Mouse (Mus musculus): Measurements from ENCODE around the gene Rab5c. TPM values are rescaled to one million over a fixed set of nuclear protein-coding genes. Genes with fewer than 3 reads are reported as not detected.

Gene Rab5c
- polyA plus RNA-seq, 1 experiment from 2014 or later, result 13.1 TPM

DNA sequence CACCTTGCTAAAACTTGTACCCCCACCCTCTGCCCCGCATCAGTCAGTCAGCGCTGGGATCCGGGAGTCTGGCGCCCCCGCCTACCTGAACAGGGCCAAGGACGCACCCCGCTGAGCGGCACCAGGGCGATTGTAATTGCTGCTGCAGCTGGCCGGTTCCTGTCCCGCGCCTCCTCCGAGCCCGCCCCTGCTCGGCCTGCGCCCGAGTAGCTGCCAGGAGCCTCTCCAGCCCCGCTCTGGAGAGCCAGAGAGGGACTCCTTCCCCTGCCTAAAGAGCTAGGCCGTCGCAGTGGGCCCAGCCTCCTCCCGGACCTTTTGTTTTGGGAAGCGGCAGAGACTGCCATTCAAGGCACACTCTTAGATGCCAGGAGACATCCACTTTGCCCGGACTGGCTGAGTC, 64.8 kb downstream of the Rab5c start:
- no peaks in the 10 kb centered on the region for H3K36me3 ChIP-seq
- WGBS, result 2% methylated on average over 23 of the region's 23 CpGs
- no peaks in the 10 kb centered on the region for H3K9me3 ChIP-seq (replicated peaks)
- peaks cover 54% of the 10 kb centered on the region for H3K27me3 ChIP-seq (ENCODE audit: low read depth, poor library complexity, severe bottlenecking)
- H3K27ac ChIP-seq, result peak overlapping the region; percentile 63
- DNase-seq (ENCODE audit: low spot score), result peak; percentile 69
- peaks cover 24% of the 10 kb centered on the region for H3K4me1 ChIP-seq
- H3K4me3 ChIP-seq, result peak overlapping the region; percentile 33

DNA sequence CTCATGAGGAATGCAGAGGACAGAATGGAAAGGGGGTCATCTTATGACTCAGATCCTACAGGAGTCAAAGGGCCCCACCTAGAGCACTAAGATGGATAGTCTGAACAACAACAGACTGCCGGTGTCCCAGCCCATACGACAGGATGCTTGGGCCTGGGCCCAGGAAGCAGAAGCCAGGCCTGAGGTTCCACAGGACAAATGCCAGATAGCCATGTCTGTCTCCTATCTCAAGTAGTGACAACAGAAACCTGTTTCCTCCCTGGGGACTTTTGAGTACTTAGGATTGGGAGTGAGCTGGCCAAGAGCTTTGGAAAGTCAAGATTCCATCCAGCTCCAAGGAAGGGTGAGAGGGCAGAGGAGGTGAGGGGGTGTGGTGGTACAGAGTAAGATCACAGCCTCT, 66.1 kb downstream of the Rab5c start:
- Histone ChIP-seq H3K27ac (no peak overlapping the region), H3K4me3 (no peak overlapping the region), H3K27me3 (ENCODE audit: low read depth, poor library complexity, severe bottlenecking) (peaks cover 45% of the 10 kb centered on the region), H3K9me3 (replicated peaks) (no peaks in the 10 kb centered on the region), H3K4me1 (peaks cover 15% of the 10 kb centered on the region), H3K36me3 (no peaks in the 10 kb centered on the region)
- 73% methylated on average over 2 of the region's 2 CpGs for WGBS
- DNase-seq (ENCODE audit: low spot score), result no peak

DNA sequence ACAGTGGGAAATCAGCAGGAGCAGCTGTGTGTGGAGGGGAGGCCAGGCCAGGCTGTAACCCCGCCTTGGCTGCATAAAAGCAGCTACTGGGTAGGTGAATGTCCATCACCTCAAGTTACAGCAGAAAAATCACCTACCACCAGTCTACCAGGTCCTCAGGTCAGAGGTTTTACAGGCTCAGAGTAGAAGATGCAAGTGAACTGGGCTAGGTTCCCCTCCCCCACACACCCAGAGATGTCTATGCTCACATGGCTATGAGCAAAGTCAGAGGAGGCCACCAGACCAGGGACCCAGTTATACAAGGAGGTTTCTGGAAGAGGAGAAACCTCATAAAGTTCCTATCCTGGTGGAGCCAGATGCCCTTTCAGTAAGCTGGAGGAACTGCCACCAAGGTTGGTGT, 67.0 kb downstream of the Rab5c start:
- H3K9me3 ChIP-seq (replicated peaks), result no peaks in the 10 kb centered on the region
- no peak overlapping the region for H3K27ac ChIP-seq
- 82% methylated on average over 1 of the region's 1 CpGs for WGBS
- peaks cover 45% of the 10 kb centered on the region for H3K27me3 ChIP-seq (ENCODE audit: low read depth, poor library complexity, severe bottlenecking)
- H3K36me3 ChIP-seq, result no peaks in the 10 kb centered on the region
- peaks cover 15% of the 10 kb centered on the region for H3K4me1 ChIP-seq
- DNase-seq (ENCODE audit: low spot score), result no peak
- no peak overlapping the region for H3K4me3 ChIP-seq

Other genes with a start within 250 kb of the Rab5c start
- gene Acly, start 210.2 kb downstream of the Rab5c start, polyA plus RNA-seq (2016; fragmentation: Nextera tagmentation; extraction: Ambion mirVana), result 260 and 263 TPM in 2 replicates
- 1.1 and 1.2 TPM in 2 replicates for gene Ttc25, start 192.6 kb downstream of the Rab5c start, polyA plus RNA-seq (2016; fragmentation: Nextera tagmentation; extraction: Ambion mirVana)
- gene Cnp, start 163.3 kb downstream of the Rab5c start, polyA plus RNA-seq (2016; fragmentation: Nextera tagmentation; extraction: Ambion mirVana), result 13.1 and 23.0 TPM in 2 replicates
- 86.2 and 95.5 TPM in 2 replicates for gene Nkiras2, start 119.0 kb downstream of the Rab5c start, polyA plus RNA-seq (2016; fragmentation: Nextera tagmentation; extraction: Ambion mirVana)
- gene Dnajc7, start 118.0 kb downstream of the Rab5c start, polyA plus RNA-seq (2016; fragmentation: Nextera tagmentation; extraction: Ambion mirVana), result 256 and 281 TPM in 2 replicates
- 0.15 and 0.16 TPM in 2 replicates for gene Zfp385c, start 45.8 kb downstream of the Rab5c start, polyA plus RNA-seq (2016; fragmentation: Nextera tagmentation; extraction: Ambion mirVana)
- gene Dhx58, start 33.9 kb downstream of the Rab5c start, polyA plus RNA-seq (2016; fragmentation: Nextera tagmentation; extraction: Ambion mirVana), result 3.1 and 4.4 TPM in 2 replicates
- gene Kat2a, start 25.8 kb downstream of the Rab5c start, polyA plus RNA-seq (2016; fragmentation: Nextera tagmentation; extraction: Ambion mirVana), result 77.2 and 87.7 TPM in 2 replicates
- gene Hspb9, start 24.4 kb downstream of the Rab5c start, polyA plus RNA-seq (2016; fragmentation: Nextera tagmentation; extraction: Ambion mirVana), result 0.31 and 0.56 TPM in 2 replicates
- gene Kcnh4, start 21.7 kb upstream of the Rab5c start, polyA plus RNA-seq (2016; fragmentation: Nextera tagmentation; extraction: Ambion mirVana), result not detected in 2 replicates
- not detected in 2 replicates for gene Hcrt, start 24.7 kb upstream of the Rab5c start, polyA plus RNA-seq (2016; fragmentation: Nextera tagmentation; extraction: Ambion mirVana)
- 3.5 and 4.3 TPM in 2 replicates for gene Ghdc, start 32.7 kb upstream of the Rab5c start, polyA plus RNA-seq (2016; fragmentation: Nextera tagmentation; extraction: Ambion mirVana)
- 15.4 and 15.6 TPM in 2 replicates for gene Stat5b, start 112.5 kb upstream of the Rab5c start, polyA plus RNA-seq (2016; fragmentation: Nextera tagmentation; extraction: Ambion mirVana)
- gene Stat5a, start 121.1 kb upstream of the Rab5c start, polyA plus RNA-seq (2016; fragmentation: Nextera tagmentation; extraction: Ambion mirVana), result 2.1 and 2.7 TPM in 2 replicates
- 20.7 and 30.2 TPM in 2 replicates for gene Stat3, start 201.3 kb upstream of the Rab5c start, polyA plus RNA-seq (2016; fragmentation: Nextera tagmentation; extraction: Ambion mirVana)
- gene Cavin1, start 232.7 kb upstream of the Rab5c start, polyA plus RNA-seq (2016; fragmentation: Nextera tagmentation; extraction: Ambion mirVana), result 21.9 and 24.6 TPM in 2 replicates